Mouse (Mus musculus) neural tube, embryonic 11.5 days (tissue): ENCODE results near the gene Pcp4l1. TPM values are rescaled to one million over a fixed set of nuclear protein-coding genes. Genes with fewer than 3 reads are reported as not detected.
"Not testable (repeated sequence)": the region's sequence is repeated elsewhere in the genome, so short reads cannot be mapped to it uniquely, and the experiment has no call there.

Experiments used
- ATAC-seq: fragments of 200-750 bp; cut with Nextera tagmentation; 2 replicates; pipeline ENCODE4 v1.8.0; 2017; ENCODE audit warnings: moderate number of reproducible peaks, mild to moderate bottlenecking, moderate TSS enrichment, moderate library complexity; ENCODE audit not compliant: insufficient read depth, low FRiP score, low TSS enrichment
- DNase-seq: peaks from one replicate; pipeline ENCODE4 v3.0.0-alpha.2; 2015; ENCODE audit warnings: low spot score
- H3K27ac ChIP-seq: fragments of 300-500 bp; sonication (generic); 2 replicates; pipeline ENCODE4 v1.5.1; 2014; ENCODE audit warnings: low read depth, mild to moderate bottlenecking, low read length
- H3K27me3 ChIP-seq: fragments of 300-500 bp; sonication (generic); 2 replicates; pipeline ENCODE4 v1.6.1; 2014; ENCODE audit warnings: mild to moderate bottlenecking, low read length, mixed read lengths; ENCODE audit not compliant: control insufficient read depth, insufficient read depth
- H3K36me3 ChIP-seq: fragments of 300-500 bp; sonication (generic); 2 replicates; pipeline ENCODE4 v1.6.1; 2014; ENCODE audit warnings: mild to moderate bottlenecking, low read length, moderate library complexity, mixed read lengths; ENCODE audit not compliant: control insufficient read depth, insufficient read depth
- H3K4me1 ChIP-seq: fragments of 300-500 bp; sonication (generic); 2 replicates; pipeline ENCODE4 v1.6.1; 2014; ENCODE audit warnings: low read length, mixed read lengths; ENCODE audit not compliant: control insufficient read depth, insufficient read depth
- H3K4me2 ChIP-seq: fragments of 300-500 bp; sonication (generic); 2 replicates; pipeline ENCODE4 v1.6.1; 2014; ENCODE audit warnings: low read depth, mild to moderate bottlenecking, moderate library complexity
- H3K4me3 ChIP-seq: fragments of 300-500 bp; sonication (generic); 2 replicates; pipeline ENCODE4 v1.5.1; 2014; ENCODE audit warnings: low read depth, low read length
- H3K9ac ChIP-seq: fragments of 300-500 bp; sonication (generic); 2 replicates; pipeline ENCODE4 v1.6.1; 2014; ENCODE audit warnings: mild to moderate bottlenecking, low read length
- H3K9me3 ChIP-seq: fragments of 300-500 bp; sonication (generic); 2 replicates; pipeline ENCODE4 v1.6.1; 2016; ENCODE audit warnings: low read length; ENCODE audit not compliant: control insufficient read depth
- WGBS: fragments of 180-500 bp; shearing (Covaris S2); extraction: QIAGEN DNeasy Blood & Tissue Kit; methylation state at CpG from one replicate; pipeline ENCODE4 v1.1.7; 2014; 5-methylcytosine and 5-hydroxymethylcytosine counted together
- polyA plus RNA-seq: library from polyadenylated mRNA; unstranded; fragments of >200 nt; fragmentation: Nextera tagmentation; extraction: Ambion mirVana; gene quantifications from 2 replicates; pipeline ENCODE4 v1.2.1, GENCODE M21; 2014

Pcp4l1 gene
- 3.8 and 4.8 TPM in 2 replicates for polyA plus RNA-seq

GRCm38 (mm10) chr1:171195887-171196397 is at the start of gene Pcp4l1:
Gene Pcp4l1, minus strand, starts transcription at chr1:171196268.
- ATAC-seq: peak; percentile 67
- under 1% methylated on average over 33 of the region's 33 CpGs for WGBS
- peaks cover 33% of the 10 kb centered on the region for H3K27me3 ChIP-seq
- no peaks in the 10 kb centered on the region for H3K9me3 ChIP-seq
- H3K4me3 ChIP-seq: peak within 1 kb of the TSS; percentile 51
- DNase-seq: peak; percentile 55
- H3K36me3 ChIP-seq: no peaks in the 10 kb centered on the region
- H3K4me1 ChIP-seq: peaks cover 9% of the 10 kb centered on the region
- H3K4me2 ChIP-seq: peak within 1 kb of the TSS; percentile 96
- H3K9ac ChIP-seq: peak within 1 kb of the TSS; percentile 43
- H3K27ac ChIP-seq: no peak within 1 kb of the TSS

- Histone ChIP-seq H3K4me2 (no peak overlapping the region), H3K9ac (no peak overlapping the region), H3K36me3 (no peaks in the 10 kb centered on the region), H3K27ac (no peak overlapping the region), H3K4me1 (peaks cover 17% of the 10 kb centered on the region), H3K27me3 (no peaks in the 10 kb centered on the region), H3K4me3 (no peak overlapping the region; the same call in 1 of the 2 replicates), H3K9me3 (no peaks in the 10 kb centered on the region)
- WGBS: 93% methylated on average over 8 of the region's 8 CpGs
- DNase-seq: no peak
- no peak for ATAC-seq
Measured at GRCm38 (mm10) chr1:171245353-171245752, 49.3 kb upstream of the Pcp4l1 start.

- ATAC-seq, H3K36me3 ChIP-seq, H3K9ac ChIP-seq, H3K27ac ChIP-seq, H3K27me3 ChIP-seq, H3K9me3 ChIP-seq, H3K4me1 ChIP-seq, H3K4me3 ChIP-seq, H3K4me2 ChIP-seq, DNase-seq: not testable (repeated sequence)
- WGBS: 87% methylated on average over 12 of the region's 12 CpGs
Measured at GRCm38 (mm10) chr1:171241952-171242351, 45.9 kb upstream of the Pcp4l1 start.

GRCm38 (mm10) chr1:171240911-171241310 is 44.8 kb upstream of the Pcp4l1 start:
- ATAC-seq: no peak
- Histone ChIP-seq H3K27me3 (no peaks in the 10 kb centered on the region), H3K27ac (no peak overlapping the region), H3K9me3 (no peaks in the 10 kb centered on the region), H3K36me3 (peaks cover 9% of the 10 kb centered on the region), H3K4me2 (no peak overlapping the region), H3K4me1 (peaks cover under 1% of the 10 kb centered on the region; the same call in 1 of the 2 replicates), H3K9ac (no peak overlapping the region), H3K4me3 (no peak overlapping the region)
- DNase-seq: no peak
- WGBS: 92% methylated on average over 10 of the region's 10 CpGs

GRCm38 (mm10) chr1:171239992-171240744 is 44.1 kb upstream of the Pcp4l1 start:
- no peak overlapping the region for H3K27ac ChIP-seq
- no peaks in the 10 kb centered on the region for H3K27me3 ChIP-seq
- H3K9me3 ChIP-seq: no peaks in the 10 kb centered on the region
- no peak overlapping the region for H3K4me2 ChIP-seq
- H3K9ac ChIP-seq: no peak overlapping the region
- H3K4me1 ChIP-seq: no peaks in the 10 kb centered on the region
- no peak overlapping the region for H3K4me3 ChIP-seq
- ATAC-seq (no peak), DNase-seq (no peak)
- peaks cover 11% of the 10 kb centered on the region for H3K36me3 ChIP-seq
- 87% methylated on average over 15 of the region's 15 CpGs for WGBS

GRCm38 (mm10) chr1:171238463-171238862 is 42.4 kb upstream of the Pcp4l1 start:
- ATAC-seq: no peak
- Histone ChIP-seq H3K9me3 (no peaks in the 10 kb centered on the region), H3K4me3 (no peak overlapping the region), H3K36me3 (peaks cover 19% of the 10 kb centered on the region), H3K4me2 (no peak overlapping the region), H3K27ac (no peak overlapping the region), H3K4me1 (no peaks in the 10 kb centered on the region), H3K9ac (no peak overlapping the region), H3K27me3 (no peaks in the 10 kb centered on the region)
- 74% methylated on average over 14 of the region's 14 CpGs for WGBS
- DNase-seq: peak; percentile 71

- Histone ChIP-seq H3K9ac (no peak overlapping the region), H3K9me3 (no peaks in the 10 kb centered on the region), H3K27ac (no peak overlapping the region), H3K4me3 (no peak overlapping the region), H3K4me1 (no peaks in the 10 kb centered on the region), H3K27me3 (no peaks in the 10 kb centered on the region), H3K36me3 (peaks cover 19% of the 10 kb centered on the region), H3K4me2 (no peak overlapping the region)
- WGBS: 90% methylated on average over 6 of the region's 6 CpGs
- no peak for ATAC-seq
- DNase-seq: no peak
Measured at GRCm38 (mm10) chr1:171237438-171237837, 41.4 kb upstream of the Pcp4l1 start.

- WGBS: 87% methylated on average over 4 of the region's 4 CpGs
Measured at GRCm38 (mm10) chr1:171235791-171236190, 39.7 kb upstream of the Pcp4l1 start.

GRCm38 (mm10) chr1:171234538-171234937 is 38.5 kb upstream of the Pcp4l1 start:
- H3K4me1 ChIP-seq: no peaks in the 10 kb centered on the region
- no peak for DNase-seq

More at GRCm38 (mm10) chr1:171235791-171236190, 39.7 kb upstream of the Pcp4l1 start:
- no peak overlapping the region for H3K4me2 ChIP-seq
- no peak for ATAC-seq
- no peaks in the 10 kb centered on the region for H3K4me1 ChIP-seq
- no peaks in the 10 kb centered on the region for H3K27me3 ChIP-seq
- H3K36me3 ChIP-seq: peaks cover 19% of the 10 kb centered on the region
- H3K9ac ChIP-seq: no peak overlapping the region
- H3K9me3 ChIP-seq: no peaks in the 10 kb centered on the region
- DNase-seq: no peak
- H3K27ac ChIP-seq: no peak overlapping the region
- no peak overlapping the region for H3K4me3 ChIP-seq

More at GRCm38 (mm10) chr1:171234538-171234937, 38.5 kb upstream of the Pcp4l1 start:
- peaks cover 19% of the 10 kb centered on the region for H3K36me3 ChIP-seq
- no peak for ATAC-seq
- H3K9ac ChIP-seq: no peak overlapping the region
- no peak overlapping the region for H3K4me2 ChIP-seq
- no peak overlapping the region for H3K27ac ChIP-seq
- 91% methylated on average over 4 of the region's 4 CpGs for WGBS
- H3K4me3 ChIP-seq: no peak overlapping the region
- H3K27me3 ChIP-seq: no peaks in the 10 kb centered on the region
- no peaks in the 10 kb centered on the region for H3K9me3 ChIP-seq
